Mouse (Mus musculus) lung, embryonic 16.5 days (tissue): ENCODE measurements around the gene Mrpl20. TPM values are rescaled to one million over a fixed set of nuclear protein-coding genes. Genes with fewer than 3 reads are reported as not detected.
A peak's percentile ranks its signal among the peaks of the same experiment; 100 is the strongest.

Experiments
- ATAC-seq: fragments of 200-750 bp; cut with Nextera tagmentation; 2 replicates; pipeline ENCODE4 v1.8.0; 2017; ENCODE audit warnings: low read depth, mild to moderate bottlenecking, moderate library complexity
- H3K27ac ChIP-seq: fragments of 300-500 bp; sonication (generic); 2 replicates; pipeline ENCODE4 v1.5.1; 2014; ENCODE audit warnings: mild to moderate bottlenecking, control low read depth, low read length
- H3K27me3 ChIP-seq: fragments of 300-500 bp; sonication (generic); 2 replicates; pipeline ENCODE4 v1.6.1; 2014; ENCODE audit warnings: low read depth, low read length, mixed read lengths; ENCODE audit not compliant: control insufficient read depth, insufficient read depth
- H3K36me3 ChIP-seq: fragments of 300-500 bp; sonication (generic); 2 replicates; pipeline ENCODE4 v1.6.1; 2014; ENCODE audit warnings: low read length; ENCODE audit not compliant: control insufficient read depth, insufficient read depth
- H3K4me1 ChIP-seq: fragments of 300-500 bp; sonication (generic); replicated peaks from 2 replicates; pipeline ENCODE4 v1.6.1; 2014; ENCODE audit warnings: low read length, mixed read lengths; ENCODE audit not compliant: control insufficient read depth, insufficient read depth
- H3K4me2 ChIP-seq: fragments of 300-500 bp; sonication (generic); 2 replicates; pipeline ENCODE4 v1.6.1; 2014; ENCODE audit warnings: low read depth, low read length, control low read depth
- H3K4me3 ChIP-seq: fragments of 300-500 bp; sonication (generic); 2 replicates; pipeline ENCODE4 v1.5.1; 2014; ENCODE audit warnings: mild to moderate bottlenecking, low read length, control low read depth
- H3K9ac ChIP-seq: fragments of 300-500 bp; sonication (generic); 2 replicates; pipeline ENCODE4 v1.6.1; 2014; ENCODE audit warnings: low read length, control low read depth
- H3K9me3 ChIP-seq: fragments of 300-500 bp; sonication (generic); 2 replicates; pipeline ENCODE4 v1.6.1; 2016; ENCODE audit warnings: low read length; ENCODE audit not compliant: control insufficient read depth
- WGBS: fragments of 180-500 bp; shearing (Covaris S2); extraction: QIAGEN DNeasy Blood & Tissue Kit; methylation state at CpG from one replicate; pipeline ENCODE4 v1.1.7; 2014; 5-methylcytosine and 5-hydroxymethylcytosine counted together
- microRNA-seq: library from miRNA; unstranded; fragments of <30 nt; microRNA quantifications from one replicate; pipeline ENCODE4, GENCODE M21; 2016
- polyA plus RNA-seq: library from polyadenylated mRNA; unstranded; fragments of >200 nt; fragmentation: Nextera tagmentation; extraction: Ambion mirVana; gene quantifications from 2 replicates; pipeline ENCODE4 v1.2.1, GENCODE M21; 2015

Mrpl20 gene
- polyA plus RNA-seq, 1 experiment from 2014 or later, result 177 TPM

DNA sequence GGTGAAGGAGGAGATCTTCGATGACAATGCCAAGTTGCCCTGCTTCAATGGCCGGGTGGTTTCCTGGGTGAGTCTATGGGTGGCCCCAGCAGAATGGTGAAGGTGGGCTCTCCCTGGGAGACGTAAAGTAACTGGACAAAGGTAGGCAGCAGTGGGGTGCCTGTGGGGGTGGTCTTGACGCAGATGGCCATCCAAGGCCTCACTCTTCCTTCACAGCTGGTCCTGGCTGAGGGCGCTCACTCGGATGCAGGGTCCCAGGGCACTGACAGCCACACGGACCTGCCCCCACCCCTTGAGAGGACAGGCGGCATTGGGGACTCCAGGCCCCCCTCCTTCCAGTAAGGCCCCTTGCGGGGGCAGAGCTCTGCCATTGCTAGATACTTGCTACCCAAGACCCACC lies 50.7 kb downstream of the Mrpl20 start:
- Histone ChIP-seq H3K4me3 (no peak overlapping the region), H3K4me2 (no peak overlapping the region), H3K27ac (no peak overlapping the region), H3K27me3 (no peaks in the 10 kb centered on the region), H3K4me1 (peaks cover 9% of the 10 kb centered on the region), H3K9ac (no peak overlapping the region), H3K9me3 (no peaks in the 10 kb centered on the region), H3K36me3 (peaks cover 24% of the 10 kb centered on the region)
- 83% methylated on average over 8 of the region's 9 CpGs for WGBS
- no peak for ATAC-seq

DNA sequence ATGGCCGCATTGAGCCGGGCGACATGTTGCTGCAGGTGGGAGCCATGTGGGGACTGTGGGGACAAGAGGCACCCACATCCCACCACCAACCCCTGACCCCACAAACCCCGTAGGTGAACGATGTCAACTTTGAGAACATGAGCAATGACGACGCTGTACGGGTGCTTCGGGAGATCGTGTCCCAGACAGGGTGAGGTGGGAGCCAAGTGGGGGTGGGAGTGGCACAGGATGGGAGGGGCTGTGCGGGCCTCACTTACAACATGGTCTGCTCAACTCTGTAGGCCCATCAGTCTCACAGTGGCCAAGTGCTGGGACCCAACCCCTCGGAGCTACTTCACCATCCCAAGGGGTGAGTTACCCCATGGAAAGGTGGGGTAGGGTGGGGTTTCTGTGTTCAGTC lies 52.3 kb downstream of the Mrpl20 start:
- no peak overlapping the region for H3K4me3 ChIP-seq
- no peak overlapping the region for H3K4me2 ChIP-seq
- 89% methylated on average over 12 of the region's 12 CpGs for WGBS
- H3K36me3 ChIP-seq, result peaks cover 26% of the 10 kb centered on the region
- no peaks in the 10 kb centered on the region for H3K9me3 ChIP-seq
- H3K9ac ChIP-seq, result no peak overlapping the region
- H3K4me1 ChIP-seq, result no peaks in the 10 kb centered on the region
- no peaks in the 10 kb centered on the region for H3K27me3 ChIP-seq
- no peak overlapping the region for H3K27ac ChIP-seq
- no peak for ATAC-seq

DNA sequence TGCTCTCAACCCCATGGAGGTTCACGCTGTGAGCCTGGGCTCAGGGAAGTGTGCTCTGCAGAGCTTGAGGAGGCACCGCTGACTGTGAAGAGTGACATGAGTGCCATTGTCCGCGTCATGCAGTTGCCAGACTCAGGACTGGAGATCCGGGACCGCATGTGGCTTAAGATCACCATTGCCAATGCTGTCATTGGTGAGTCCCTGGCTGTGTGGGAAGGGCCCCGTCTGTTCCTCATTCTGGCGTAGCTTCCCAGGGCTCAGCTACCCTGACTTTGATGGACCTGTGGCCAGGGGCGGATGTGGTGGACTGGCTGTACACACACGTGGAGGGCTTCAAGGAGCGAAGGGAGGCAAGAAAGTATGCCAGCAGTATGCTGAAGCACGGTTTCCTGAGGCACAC lies 53.4 kb downstream of the Mrpl20 start:
- Histone ChIP-seq H3K9ac (no peak overlapping the region), H3K4me2 (no peak overlapping the region), H3K36me3 (peaks cover 26% of the 10 kb centered on the region), H3K4me1 (no peaks in the 10 kb centered on the region), H3K4me3 (no peak overlapping the region), H3K27me3 (no peaks in the 10 kb centered on the region), H3K27ac (no peak overlapping the region), H3K9me3 (no peaks in the 10 kb centered on the region)
- 84% methylated on average over 12 of the region's 12 CpGs for WGBS
- no peak for ATAC-seq

DNA sequence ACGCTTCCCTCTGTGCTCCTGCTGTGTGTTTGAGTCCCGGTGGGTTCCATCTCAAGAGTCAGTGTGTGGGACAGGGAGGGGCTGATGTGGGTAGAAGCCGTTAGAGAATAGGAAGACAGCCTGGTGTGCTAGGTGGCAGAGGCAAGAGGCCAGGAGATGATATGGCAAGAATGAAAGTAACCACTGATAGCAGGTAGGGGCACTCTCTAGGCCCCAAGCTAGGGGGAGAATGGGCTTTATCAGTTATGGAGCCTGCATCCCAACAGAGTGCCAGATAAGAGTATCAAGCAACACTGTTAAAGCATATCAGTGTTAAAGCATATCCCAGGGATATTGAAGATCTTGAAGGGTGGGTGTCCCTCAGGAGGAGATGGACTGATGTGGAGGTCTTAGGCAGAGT lies 54.2 kb downstream of the Mrpl20 start:
- Histone ChIP-seq H3K27ac (no peak overlapping the region), H3K4me1 (no peaks in the 10 kb centered on the region), H3K36me3 (peaks cover 26% of the 10 kb centered on the region), H3K4me2 (no peak overlapping the region), H3K9me3 (no peaks in the 10 kb centered on the region), H3K9ac (no peak overlapping the region), H3K27me3 (no peaks in the 10 kb centered on the region), H3K4me3 (no peak overlapping the region)
- no peak for ATAC-seq
- WGBS, result 86% methylated on average over 3 of the region's 3 CpGs

DNA sequence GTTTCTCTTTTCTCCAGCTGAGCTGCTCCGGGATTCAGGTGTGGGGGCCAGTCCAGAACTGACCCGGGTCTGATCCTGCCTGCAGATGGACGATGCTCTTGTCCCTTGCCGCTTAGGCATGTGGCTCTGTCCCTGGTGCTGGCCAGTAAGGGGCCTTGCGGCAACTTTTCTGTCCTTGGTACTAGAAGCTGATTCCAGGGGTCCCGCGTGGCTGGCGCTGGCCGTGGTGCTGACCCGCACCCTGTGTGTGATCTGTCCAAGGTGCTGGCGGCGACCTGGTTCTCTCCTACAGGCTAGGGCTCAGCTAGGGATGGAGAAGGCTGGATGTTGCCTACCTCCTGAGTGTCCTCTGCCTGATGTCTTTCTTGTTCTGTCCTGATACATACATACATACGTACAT lies 56.6 kb downstream of the Mrpl20 start:
- Histone ChIP-seq H3K4me1 (no peaks in the 10 kb centered on the region), H3K36me3 (peaks cover 21% of the 10 kb centered on the region), H3K27ac (no peak overlapping the region), H3K9me3 (no peaks in the 10 kb centered on the region), H3K4me2 (no peak overlapping the region), H3K9ac (no peak overlapping the region), H3K27me3 (no peaks in the 10 kb centered on the region), H3K4me3 (no peak overlapping the region)
- WGBS, result 14% methylated on average over 13 of the region's 13 CpGs
- peak; percentile 58 for ATAC-seq

Small RNA genes within 50 kb of the gene (microRNA-seq; reads per million reads assigned to microRNA genes)
- gene Gm27743, result not detected

Other genes starting within 250 kb of the Mrpl20 start
- gene Nadk, start 240.5 kb upstream of the Mrpl20 start, polyA plus RNA-seq, result 71.9 and 76.3 TPM in 2 replicates
- 5.9 and 6.5 TPM in 2 replicates for gene Slc35e2, start 201.5 kb upstream of the Mrpl20 start, polyA plus RNA-seq
- 51.8 and 54.6 TPM in 2 replicates for gene Cdk11b, start 178.0 kb upstream of the Mrpl20 start, polyA plus RNA-seq
- not detected in 2 replicates for gene Gm10563, start 157.5 kb upstream of the Mrpl20 start, polyA plus RNA-seq
- gene Mmp23, start 149.5 kb upstream of the Mrpl20 start, polyA plus RNA-seq, result 43.3 and 47.2 TPM in 2 replicates
- 27.8 and 31.9 TPM in 2 replicates for gene Mib2, start 133.7 kb upstream of the Mrpl20 start, polyA plus RNA-seq
- gene Fndc10, start 108.5 kb upstream of the Mrpl20 start, polyA plus RNA-seq, result 1.3 and 1.4 TPM in 2 replicates
- 139 and 148 TPM in 2 replicates for gene Ssu72, start 98.1 kb upstream of the Mrpl20 start, polyA plus RNA-seq
- gene Tmem240, start 68.1 kb upstream of the Mrpl20 start, polyA plus RNA-seq, result 0.15 and 0.29 TPM in 2 replicates
- gene Atad3a, start 41.8 kb upstream of the Mrpl20 start, polyA plus RNA-seq, result 68.4 and 73.3 TPM in 2 replicates
- gene Vwa1, start 28.2 kb upstream of the Mrpl20 start, polyA plus RNA-seq, result 7.5 and 8.6 TPM in 2 replicates
- gene Tmem88b, start 17.0 kb upstream of the Mrpl20 start, polyA plus RNA-seq, result 0.15 and 0.21 TPM in 2 replicates
- 0.69 and 1.0 TPM in 2 replicates for gene Ankrd65, start 12.4 kb upstream of the Mrpl20 start, polyA plus RNA-seq
- 179 and 185 TPM in 2 replicates for gene Ccnl2, start 9.6 kb downstream of the Mrpl20 start, polyA plus RNA-seq
- gene Aurkaip1, start 28.4 kb downstream of the Mrpl20 start, polyA plus RNA-seq, result 141 and 146 TPM in 2 replicates
- gene Mxra8, start 36.8 kb downstream of the Mrpl20 start, polyA plus RNA-seq, result 246 and 255 TPM in 2 replicates
- 4.5 and 6.0 TPM in 2 replicates for gene Dvl1, start 44.5 kb downstream of the Mrpl20 start, polyA plus RNA-seq
- gene Tas1r3, start 60.5 kb downstream of the Mrpl20 start, polyA plus RNA-seq, result 0.24 and 0.30 TPM in 2 replicates
- 15.6 and 16.4 TPM in 2 replicates for gene Cptp, start 66.6 kb downstream of the Mrpl20 start, polyA plus RNA-seq
- gene Ints11, start 66.7 kb downstream of the Mrpl20 start, polyA plus RNA-seq, result 74.2 and 75.8 TPM in 2 replicates
- 39.7 and 43.2 TPM in 2 replicates for gene Pusl1, start 88.9 kb downstream of the Mrpl20 start, polyA plus RNA-seq
- gene Acap3, start 88.9 kb downstream of the Mrpl20 start, polyA plus RNA-seq, result 17.5 and 20.0 TPM in 2 replicates
- gene Ube2j2, start 141.0 kb downstream of the Mrpl20 start, polyA plus RNA-seq, result 77.2 and 86.4 TPM in 2 replicates
- 37.2 and 39.3 TPM in 2 replicates for gene C1qtnf12, start 159.4 kb downstream of the Mrpl20 start, polyA plus RNA-seq
- gene B3galt6, start 189.8 kb downstream of the Mrpl20 start, polyA plus RNA-seq, result 12.2 and 12.8 TPM in 2 replicates
- gene Sdf4, start 190.0 kb downstream of the Mrpl20 start, polyA plus RNA-seq, result 156 and 162 TPM in 2 replicates
- gene Tnfrsf4, start 211.0 kb downstream of the Mrpl20 start, polyA plus RNA-seq, result 1.1 and 2.4 TPM in 2 replicates
- gene Tnfrsf18, start 223.3 kb downstream of the Mrpl20 start, polyA plus RNA-seq, result 1.5 and 2.3 TPM in 2 replicates